Mouse (Mus musculus): ENCODE results near the gene Lkaaear1. TPM values are rescaled to one million over a fixed set of nuclear protein-coding genes. Genes with fewer than 3 reads are reported as not detected.

Gene Lkaaear1
- total and polyA plus RNA-seq, 3 experiments, result 0.27 TPM; not detected in 2

DNA sequence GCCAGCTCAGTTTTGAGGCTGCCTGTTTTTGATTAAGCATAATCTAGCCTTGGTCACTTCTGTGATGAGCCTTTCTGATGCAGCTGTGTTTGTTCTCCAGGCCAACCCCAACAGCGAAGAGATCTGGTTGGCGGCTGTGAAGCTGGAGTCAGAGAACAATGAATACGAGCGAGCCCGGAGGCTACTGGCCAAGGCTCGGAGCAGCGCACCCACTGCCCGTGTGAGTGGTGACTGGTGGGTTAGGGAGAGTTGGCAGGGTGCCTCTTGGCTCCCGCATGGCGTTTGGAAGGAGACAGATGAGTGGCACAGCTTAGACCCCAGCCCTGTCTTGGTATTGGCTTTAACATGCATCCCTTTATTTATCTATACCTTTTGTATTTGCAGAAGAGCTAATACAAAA, 49.3 kb downstream of the Lkaaear1 start:
- Histone ChIP-seq H3K9ac (ENCODE audit: low read depth, low read length) (no peak overlapping the region), H3K27me3 (ENCODE audit: control insufficient read depth, insufficient read depth, low read length) (no peaks in the 10 kb centered on the region), H3K79me2 (replicated peaks; ENCODE audit: control insufficient read depth, insufficient read depth, low read length) (0 out of 2 replicates have a peak, but pooled peaks cover 1% of the 10 kb centered on the region), H3K36me3 (ENCODE audit: control insufficient read depth, insufficient read depth, low read length) (no peaks in the 10 kb centered on the region), H3K4me3 (no peak overlapping the region), H3K4me1 (ENCODE audit: control insufficient read depth, insufficient read depth, low read length) (no peaks in the 10 kb centered on the region), H3K27ac (no peak overlapping the region)
- TF ChIP-seq POLR2A (IDR thresholded peaks at IDR 0.05; ENCODE audit: insufficient read depth, low read depth, low read length) (no peak), CTCF (IDR thresholded peaks at IDR 0.05) (no peak), EP300 (IDR thresholded peaks at IDR 0.05; ENCODE audit: insufficient read depth, low read depth, low read length) (no peak)
- WGBS, result 88% methylated on average over 10 of the region's 10 CpGs
- intact Hi-C loops (cut with DNase I), result no loop called here
- DNase-seq, result no peak

Other genes with a start within 250 kb of the Lkaaear1 start
- 10 to 100 TPM; 10.7 to 13.2 TPM for gene Zbtb46, start 239.0 kb downstream of the Lkaaear1 start, total RNA-seq (2021)
- gene Zbtb46, start 239.0 kb downstream of the Lkaaear1 start, polyA plus RNA-seq (2012; rRNA removed), result 8.3 and 14.9 TPM in 2 replicates
- not detected for gene Abhd16b, start 205.2 kb downstream of the Lkaaear1 start, total RNA-seq (2021)
- not detected in 2 replicates for gene Abhd16b, start 205.2 kb downstream of the Lkaaear1 start, polyA plus RNA-seq (2012; rRNA removed)
- gene Tpd52l2, start 201.3 kb downstream of the Lkaaear1 start, total RNA-seq (2021), result 10 to 100 TPM; 56.8 to 58.7 TPM
- 61.1 and 93.6 TPM in 2 replicates for gene Tpd52l2, start 201.3 kb downstream of the Lkaaear1 start, polyA plus RNA-seq (2012; rRNA removed)
- gene Dnajc5, start 178.0 kb downstream of the Lkaaear1 start, total RNA-seq (2021), result 10 to 100 TPM; 62.3 to 71.5 TPM
- gene Dnajc5, start 178.0 kb downstream of the Lkaaear1 start, polyA plus RNA-seq (2012; rRNA removed), result 43.4 and 68.9 TPM in 2 replicates
- 10 to 100 TPM; 31.3 to 32.5 TPM for gene Uckl1, start 113.5 kb downstream of the Lkaaear1 start, total RNA-seq (2021)
- gene Uckl1, start 113.5 kb downstream of the Lkaaear1 start, polyA plus RNA-seq (2012; rRNA removed), result 115 and 156 TPM in 2 replicates
- gene Prpf6, start 106.6 kb downstream of the Lkaaear1 start, total RNA-seq (2021), result 10 to 100 TPM; 35.3 to 38.6 TPM
- gene Prpf6, start 106.6 kb downstream of the Lkaaear1 start, polyA plus RNA-seq (2012; rRNA removed), result 13.8 and 19.1 TPM in 2 replicates
- 10 to 100 TPM; 13.2 to 16.9 TPM for gene Zfp512b, start 105.6 kb downstream of the Lkaaear1 start, total RNA-seq (2021)
- 20.6 and 25.9 TPM in 2 replicates for gene Zfp512b, start 105.6 kb downstream of the Lkaaear1 start, polyA plus RNA-seq (2012; rRNA removed)
- 1 to 10 TPM; 1.0 to 1.6 TPM for gene Samd10, start 99.2 kb downstream of the Lkaaear1 start, total RNA-seq (2021)
- 5.1 and 6.4 TPM in 2 replicates for gene Samd10, start 99.2 kb downstream of the Lkaaear1 start, polyA plus RNA-seq (2012; rRNA removed)
- not detected for gene Gm29797, start 41.4 kb downstream of the Lkaaear1 start, total RNA-seq (2021)
- gene Gm29797, start 41.4 kb downstream of the Lkaaear1 start, polyA plus RNA-seq (2012; rRNA removed), result 0.21 TPM in 1 of 2 replicates, not detected in the other
- 10 to 100 TPM; 37.8 to 46.2 TPM for gene Sox18, start 26.8 kb downstream of the Lkaaear1 start, total RNA-seq (2021)
- 74.4 and 105 TPM in 2 replicates for gene Sox18, start 26.8 kb downstream of the Lkaaear1 start, polyA plus RNA-seq (2012; rRNA removed)
- 1 to 10 TPM; 4.3 to 6.0 TPM for gene Tcea2, start 18.1 kb downstream of the Lkaaear1 start, total RNA-seq (2021)
- gene Tcea2, start 18.1 kb downstream of the Lkaaear1 start, polyA plus RNA-seq (2012; rRNA removed), result 10.4 and 13.4 TPM in 2 replicates
- gene Rgs19, start 4.5 kb downstream of the Lkaaear1 start, total RNA-seq (2021), result 1 to 10 TPM; 6.7 to 8.0 TPM
- 22.8 and 24.5 TPM in 2 replicates for gene Rgs19, start 4.5 kb downstream of the Lkaaear1 start, polyA plus RNA-seq (2012; rRNA removed)
- gene Oprl1, start 16.6 kb upstream of the Lkaaear1 start, total RNA-seq (2021), result not detected
- gene Oprl1, start 16.6 kb upstream of the Lkaaear1 start, polyA plus RNA-seq (2012; rRNA removed), result not detected in 2 replicates
- gene Myt1, start 64.9 kb upstream of the Lkaaear1 start, total RNA-seq (2021), result not detected
- gene Myt1, start 64.9 kb upstream of the Lkaaear1 start, polyA plus RNA-seq (2012; rRNA removed), result 0.02 TPM in 1 of 2 replicates, not detected in the other
- gene Pcmtd2, start 139.4 kb upstream of the Lkaaear1 start, total RNA-seq (2021), result 10 to 100 TPM; 45.5 to 52.7 TPM
- 32.8 and 51.0 TPM in 2 replicates for gene Pcmtd2, start 139.4 kb upstream of the Lkaaear1 start, polyA plus RNA-seq (2012; rRNA removed)
- gene Polr3k, start 165.9 kb upstream of the Lkaaear1 start, total RNA-seq (2021), result 1 to 10 TPM; 9.3 to 9.8 TPM
- gene Polr3k, start 165.9 kb upstream of the Lkaaear1 start, polyA plus RNA-seq (2012; rRNA removed), result 2.9 and 6.8 TPM in 2 replicates

Data from heart, adult 2 months (tissue).